Mouse (Mus musculus) CH12.LX (cell line): ENCODE measurements around the gene Gnai2. TPM values are rescaled to one million over a fixed set of nuclear protein-coding genes. Genes with fewer than 3 reads are reported as not detected.

Experiments
- DNase-seq: peaks from one replicate; pipeline ENCODE4 v3.0.0-alpha.2; 2013; ENCODE audit errors: extremely low read depth
- H3K27ac ChIP-seq: 2 replicates; pipeline ENCODE4 v1.5.1; 2012; ENCODE audit warnings: low read depth, mild to moderate bottlenecking, control low read depth, moderate library complexity; ENCODE audit not compliant: insufficient read depth
- H3K27me3 ChIP-seq: replicated peaks from 2 replicates; pipeline ENCODE3; 2012; ENCODE audit warnings: inconsistent platforms
- H3K36me3 ChIP-seq, 2 experiments: replicated peaks in 1 of 2; 2 replicates each; pipeline versions ENCODE3 to v1.6.1; 2012; ENCODE audit warnings: inconsistent platforms in 1 of 2, low read length in 1 of 2, mild to moderate bottlenecking in 1 of 2, mixed read lengths in 1 of 2, moderate library complexity in 1 of 2; ENCODE audit not compliant: control insufficient read depth in 1 of 2, insufficient read depth in 1 of 2
- H3K4me1 ChIP-seq, 2 experiments: 2 replicates each; pipeline ENCODE4 v1.6.1; 2012; ENCODE audit warnings: inconsistent platforms in 1 of 2, moderate library complexity in 1 of 2; ENCODE audit not compliant: insufficient read depth in 2 of 2, control insufficient read depth in 1 of 2
- H3K4me2 ChIP-seq: 2 replicates; pipeline ENCODE4 v1.6.1; 2012; ENCODE audit warnings: low read depth, mild to moderate bottlenecking, control low read depth; ENCODE audit not compliant: poor library complexity, insufficient read depth, severe bottlenecking
- H3K4me3 ChIP-seq, 3 experiments: fragments of 150-350 bp in 1 of 3; sonication (generic) in 1 of 3; replicated peaks in 1 of 3; 2 replicates each; pipeline versions ENCODE3 to v1.5.1; 2011 to 2012; ENCODE audit warnings: low read depth in 2 of 3, low read length in 2 of 3, mild to moderate bottlenecking in 2 of 3, moderate library complexity in 2 of 3, control low read depth in 1 of 3, improper control_type of control experiment in 1 of 3, inconsistent platforms in 1 of 3, mixed read lengths in 1 of 3; ENCODE audit not compliant: poor library complexity in 1 of 3
- H3K79me2 ChIP-seq: replicated peaks from 2 replicates; pipeline ENCODE4 v1.6.1; 2012; ENCODE audit warnings: mild to moderate bottlenecking, moderate library complexity; ENCODE audit not compliant: control insufficient read depth, poor library complexity, insufficient read depth, severe bottlenecking; ENCODE audit errors: extremely low read depth
- H3K9ac ChIP-seq: 2 replicates; pipeline ENCODE4 v1.6.1; 2012; ENCODE audit warnings: low read depth, mild to moderate bottlenecking, control low read depth, moderate library complexity; ENCODE audit not compliant: insufficient read depth
- H3K9me3 ChIP-seq: replicated peaks from 2 replicates; pipeline ENCODE3; 2012; ENCODE audit warnings: low read length, inconsistent platforms, mixed read lengths
- BHLHE40 ChIP-seq: IDR thresholded peaks from 2 replicates; pipeline ENCODE4 v1.6.1; 2011; ENCODE audit warnings: mild to moderate bottlenecking, low read depth, low read length, improper control_type of control experiment
- CHD1 ChIP-seq: IDR thresholded peaks from 2 replicates; pipeline ENCODE4 v1.6.1; 2012; ENCODE audit warnings: low read depth, low read length, improper control_type of control experiment, inconsistent platforms
- CHD2 ChIP-seq: IDR thresholded peaks from 2 replicates; pipeline ENCODE4 v1.6.1; 2011; ENCODE audit warnings: low read length, improper control_type of control experiment
- CTCF ChIP-seq, 2 experiments: IDR thresholded peaks in 1 of 2; conservative IDR thresholded peaks in 1 of 2; 2 replicates each; pipeline ENCODE4 v1.5.1; 2011 to 2012; ENCODE audit warnings: low read depth in 2 of 2, low read length in 2 of 2, improper control_type of control experiment in 1 of 2, inconsistent platforms in 1 of 2, mild to moderate bottlenecking in 1 of 2, moderate library complexity in 1 of 2
- E2F4 ChIP-seq: IDR thresholded peaks from 2 replicates; pipeline ENCODE4 v1.6.1; 2011; ENCODE audit warnings: low read depth, low read length, improper control_type of control experiment; ENCODE audit not compliant: insufficient replicate concordance
- ELF1 ChIP-seq: IDR thresholded peaks from 2 replicates; pipeline ENCODE4 v1.6.1; 2014; ENCODE audit warnings: low read depth, mild to moderate bottlenecking, inconsistent platforms, low read length, improper control_type of control experiment
- EP300 ChIP-seq: IDR thresholded peaks from 2 replicates; pipeline ENCODE4 v1.6.1; 2011; ENCODE audit warnings: low read length, improper control_type of control experiment
- ETS1 ChIP-seq: conservative IDR thresholded peaks from 2 replicates; pipeline ENCODE4 v1.6.1; 2012; ENCODE audit warnings: low read depth, mild to moderate bottlenecking, inconsistent platforms, low read length, improper control_type of control experiment, moderate library complexity
- GABPA ChIP-seq: IDR thresholded peaks from 2 replicates; pipeline ENCODE4 v1.6.1; 2012; ENCODE audit warnings: low read depth, low read length, improper control_type of control experiment, inconsistent platforms; ENCODE audit not compliant: insufficient replicate concordance
- HCFC1 ChIP-seq: IDR thresholded peaks from 2 replicates; pipeline ENCODE4 v1.6.1; 2012; ENCODE audit warnings: low read depth, mild to moderate bottlenecking, inconsistent platforms, low read length, improper control_type of control experiment
- IRF4 ChIP-seq: IDR thresholded peaks from 2 replicates; pipeline ENCODE4 v1.6.1; 2014; ENCODE audit warnings: low read depth, mild to moderate bottlenecking, inconsistent platforms, low read length, improper control_type of control experiment
- JUN ChIP-seq: IDR thresholded peaks from 2 replicates; pipeline ENCODE4 v1.6.1; 2011; ENCODE audit warnings: low read depth, mild to moderate bottlenecking, low read length, improper control_type of control experiment, moderate library complexity; ENCODE audit not compliant: insufficient read depth
- JUND ChIP-seq: conservative IDR thresholded peaks from 2 replicates; pipeline ENCODE4 v1.6.1; 2011; ENCODE audit warnings: low read depth, low read length, improper control_type of control experiment
- KAT2A ChIP-seq: IDR thresholded peaks from 2 replicates; pipeline ENCODE4 v1.6.1; 2012; ENCODE audit warnings: low read length, improper control_type of control experiment, inconsistent platforms; ENCODE audit not compliant: insufficient replicate concordance
- MAFK ChIP-seq: IDR thresholded peaks from 2 replicates; pipeline ENCODE4 v1.6.1; 2011; ENCODE audit warnings: low read length, improper control_type of control experiment; ENCODE audit not compliant: insufficient replicate concordance
- MAX ChIP-seq: IDR thresholded peaks from 2 replicates; pipeline ENCODE4 v1.6.1; 2011; ENCODE audit warnings: low read length, improper control_type of control experiment
- MAZ ChIP-seq: IDR thresholded peaks from 2 replicates; pipeline ENCODE4 v1.6.1; 2012; ENCODE audit warnings: low read depth, mild to moderate bottlenecking, inconsistent platforms, low read length, improper control_type of control experiment, moderate library complexity
- MEF2A ChIP-seq: IDR thresholded peaks from 2 replicates; pipeline ENCODE4 v1.6.1; 2014; ENCODE audit warnings: low read depth, mild to moderate bottlenecking, inconsistent platforms, low read length, improper control_type of control experiment, borderline replicate concordance
- MXI1 ChIP-seq: IDR thresholded peaks from 2 replicates; pipeline ENCODE4 v1.6.1; 2011; ENCODE audit warnings: mild to moderate bottlenecking, low read depth, low read length, improper control_type of control experiment
- MYC ChIP-seq: IDR thresholded peaks from 2 replicates; pipeline ENCODE4 v1.6.1; 2011; ENCODE audit warnings: low read depth, mild to moderate bottlenecking, improper control_type of control experiment, low read length
- NELFE ChIP-seq: IDR thresholded peaks from 2 replicates; pipeline ENCODE4 v1.6.1; 2011; ENCODE audit warnings: low read depth, low read length, improper control_type of control experiment
- NRF1 ChIP-seq: IDR thresholded peaks from 2 replicates; pipeline ENCODE4 v1.6.1; 2014; ENCODE audit warnings: low read depth, mild to moderate bottlenecking, inconsistent platforms, low read length, improper control_type of control experiment, moderate library complexity
- PAX5 ChIP-seq: IDR thresholded peaks from 2 replicates; pipeline ENCODE4 v1.6.1; 2012; ENCODE audit warnings: low read length, inconsistent platforms, mixed read lengths
- POLR2A ChIP-seq: IDR thresholded peaks from 2 replicates; pipeline ENCODE4 v1.6.1; 2011; ENCODE audit warnings: low read depth, mild to moderate bottlenecking, improper control_type of control experiment, low read length
- POLR2AphosphoS2 ChIP-seq: IDR thresholded peaks from 2 replicates; pipeline ENCODE4 v1.6.1; 2011; ENCODE audit warnings: low read depth, low read length, improper control_type of control experiment
- RAD21 ChIP-seq: IDR thresholded peaks from 2 replicates; pipeline ENCODE4 v1.6.1; 2011; ENCODE audit warnings: low read depth, mild to moderate bottlenecking, low read length, improper control_type of control experiment, moderate library complexity
- RCOR1 ChIP-seq: conservative IDR thresholded peaks from 2 replicates; pipeline ENCODE4 v1.6.1; 2012; ENCODE audit warnings: low read depth, mild to moderate bottlenecking, inconsistent platforms, low read length, improper control_type of control experiment
- SIN3A ChIP-seq: IDR thresholded peaks from 2 replicates; pipeline ENCODE4 v1.6.1; 2012; ENCODE audit warnings: low read length, improper control_type of control experiment, inconsistent platforms
- SMC3 ChIP-seq: IDR thresholded peaks from 2 replicates; pipeline ENCODE4 v1.6.1; 2011; ENCODE audit warnings: low read depth, low read length, improper control_type of control experiment
- TBP ChIP-seq: conservative IDR thresholded peaks from 2 replicates; pipeline ENCODE4 v1.6.1; 2011; ENCODE audit warnings: low read depth, low read length, improper control_type of control experiment
- TCF12 ChIP-seq: IDR thresholded peaks from 2 replicates; pipeline ENCODE4 v1.6.1; 2014; ENCODE audit warnings: low read depth, mild to moderate bottlenecking, inconsistent platforms, low read length, improper control_type of control experiment
- UBTF ChIP-seq: IDR thresholded peaks from 2 replicates; pipeline ENCODE4 v1.6.1; 2012; ENCODE audit warnings: low read depth, mild to moderate bottlenecking, inconsistent platforms, low read length, improper control_type of control experiment, moderate library complexity
- USF1 ChIP-seq: IDR thresholded peaks from 2 replicates; pipeline ENCODE4 v1.6.1; 2014; ENCODE audit warnings: low read depth, mild to moderate bottlenecking, inconsistent platforms, low read length, improper control_type of control experiment
- USF2 ChIP-seq: conservative IDR thresholded peaks from 2 replicates; pipeline ENCODE4 v1.6.1; 2011; ENCODE audit warnings: low read depth, low read length, improper control_type of control experiment
- ZC3H11A ChIP-seq: IDR thresholded peaks from 2 replicates; pipeline ENCODE4 v1.6.1; 2012; ENCODE audit warnings: low read depth, mild to moderate bottlenecking, inconsistent platforms, low read length, improper control_type of control experiment
- ZKSCAN1 ChIP-seq: IDR thresholded peaks from 2 replicates; pipeline ENCODE4 v1.6.1; 2012; ENCODE audit warnings: low read depth, inconsistent platforms, low read length, improper control_type of control experiment, borderline replicate concordance
- ZMIZ1 ChIP-seq: IDR thresholded peaks from 2 replicates; pipeline ENCODE4 v1.6.1; 2012; ENCODE audit warnings: low read depth, mild to moderate bottlenecking, inconsistent platforms, low read length, improper control_type of control experiment
- ZNF384 ChIP-seq: IDR thresholded peaks from 2 replicates; pipeline ENCODE4 v1.6.1; 2012; ENCODE audit warnings: low read depth, low read length, improper control_type of control experiment, inconsistent platforms
- dilution Hi-C: fragments of 300-500 bp; cut with MboI; formaldehyde crosslinking; loops from 2 replicates; pipeline ENCODE4 v1.14.3; 2020; ENCODE audit warnings: low sequenced_read_pairs; ENCODE audit not compliant: extremely low pct_unique_long_range_greater_than_20kb, extremely low pct_ligation_motif_present
- in situ Hi-C: fragments of 300-500 bp; cut with MboI; formaldehyde crosslinking; loops from 3 replicates; pipeline ENCODE4 v1.14.3; 2019; ENCODE audit warnings: low sequenced_read_pairs, low pct_ligation_motif_present, low pct_unique_long_range_greater_than_20kb, mixed read lengths
- polyA plus RNA-seq: library from polyadenylated mRNA; unstranded; fragments of >175 nt; gene quantifications from 2 replicates; pipeline ENCODE4 v1.2.1, GENCODE M21; 2012; ENCODE audit warnings: low read depth; ENCODE audit not compliant: insufficient read length
- total RNA-seq, 2 experiments: library from RNA; depleted of rRNA; stranded (reverse); fragments of 300-350 nt in 1 of 2; fragments of >200 nt in 1 of 2; gene quantifications; 2 replicates each; pipeline ENCODE4 v1.2.3; 2012 to 2014

The Gnai2 gene
- total and polyA plus RNA-seq, 3 experiments, result 86.2 to 262 (median 154) TPM

DNA sequence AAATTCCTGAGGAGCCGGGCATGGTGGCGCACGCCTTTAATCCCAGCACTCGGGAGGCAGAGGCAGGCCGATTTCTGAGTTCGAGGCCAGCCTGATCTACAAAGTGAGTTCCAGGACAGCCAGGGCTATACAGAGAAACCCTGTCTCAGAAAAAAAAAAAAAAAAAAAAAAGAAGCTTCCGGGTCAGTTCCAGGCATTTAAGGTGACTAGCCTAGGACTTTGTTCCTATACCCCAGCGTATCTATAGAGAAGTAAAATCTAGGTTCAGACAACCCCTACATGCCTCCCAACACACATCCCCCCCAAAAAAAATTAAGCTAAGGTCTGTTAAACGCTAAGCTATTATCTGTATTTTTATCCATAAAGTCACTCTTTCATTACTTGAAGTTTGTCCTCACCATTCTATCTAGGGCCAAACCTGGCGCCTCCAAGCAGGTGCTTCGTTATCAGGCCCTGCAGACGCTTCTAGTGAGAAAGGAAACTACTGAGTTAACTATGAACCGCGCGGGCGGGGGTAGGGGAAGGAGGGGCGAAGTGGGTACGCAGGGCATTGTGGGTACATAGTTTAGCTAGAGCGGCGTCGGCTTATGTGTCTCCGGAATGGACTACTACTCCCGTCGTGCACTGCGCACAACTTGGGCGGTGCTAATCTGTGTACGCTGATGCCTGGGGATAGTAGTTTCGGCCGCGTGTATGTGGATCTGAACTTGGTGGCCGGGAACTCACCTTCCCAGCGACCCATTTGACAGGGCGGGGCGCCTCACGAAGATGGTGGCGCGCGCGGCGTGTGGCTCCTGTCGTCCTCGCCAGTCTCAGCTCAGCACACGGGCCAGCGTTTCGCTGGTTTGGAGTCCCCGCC is 48.0 kb downstream of the Gnai2 start, which contains the start of gene Ifrd2:
TSS of gene Ifrd2 (plus strand) at position 669 of the 859 bp plus-strand sequence.
- Histone ChIP-seq H3K9me3 (no peaks in the 10 kb centered on the region), H3K36me3 (peaks cover 34 to 67% of the 10 kb centered on the region in 2 experiments), H3K4me3 (peak within 1 kb of the TSS; percentile 83 to 92 (median 85)), H3K79me2 (peaks cover 18% of the 10 kb centered on the region), H3K9ac (peak within 1 kb of the TSS; percentile 67), H3K27ac (no peak within 1 kb of the TSS; the same call in 1 of the 2 replicates), H3K27me3 (no peaks in the 10 kb centered on the region), H3K4me1 (peaks cover 8 to 25% of the 10 kb centered on the region in 2 experiments), H3K4me2 (peak within 1 kb of the TSS; percentile 79)
- TF ChIP-seq RAD21 (no peak), NELFE (peak; percentile 81), ZKSCAN1 (no peak), HCFC1 (peak; percentile 98), EP300 (0 out of 2 replicates have a peak, but pooled peaks have one; percentile 37), E2F4 (peak; percentile 59; the same call in 1 of the 2 replicates), PAX5 (no peak), JUND (no peak), MXI1 (no peak; the same call in 1 of the 2 replicates), ZNF384 (peak; percentile 72), TBP (peak; percentile 85), MYC (no peak), POLR2AphosphoS2 (peak; percentile 83), MEF2A (no peak; the same call in 1 of the 2 replicates), NRF1 (peak; percentile 71), ETS1 (no peak), POLR2A (peak; percentile 93), USF1 (no peak), ZC3H11A (no peak), KAT2A (peak; percentile 100), SIN3A (peak; percentile 83), BHLHE40 (no peak), ELF1 (peak; percentile 80), MAX (no peak), MAFK (no peak), JUN (no peak), MAZ (peak; percentile 97), USF2 (no peak), UBTF (no peak), CHD1 (0 out of 2 replicates have a peak, but pooled peaks have one; percentile 46), GABPA (peak; percentile 96; the same call in 1 of the 2 replicates), ZMIZ1 (peak; percentile 63; the same call in 1 of the 2 replicates), CHD2 (peak; percentile 72), RCOR1 (peak; percentile 30; the same call in 1 of the 2 replicates), CTCF (conservative IDR thresholded peaks at IDR 0.05 in 1 of 2, IDR thresholded peaks at IDR 0.05 in 1 of 2; ENCODE audit: low read depth in 2 of 2, low read length in 2 of 2) (no peak), TCF12 (peak; percentile 86), SMC3 (no peak), IRF4 (no peak; the same call in none of the 2 replicates)
- peak; percentile 99 for DNase-seq
- dilution Hi-C loops, result no loop called here
- in situ Hi-C loops, result no loop called here
